Mouse (Mus musculus) ES-E14 (cell line): Measurements from ENCODE around the gene Pbld2. TPM values are rescaled to one million over a fixed set of nuclear protein-coding genes. Genes with fewer than 3 reads are reported as not detected.

ENCODE experiments used
- DNase-seq: peaks from one replicate; pipeline ENCODE4 v3.0.0-alpha.2; 2013; ENCODE audit warnings: low read depth, low spot score
- H3K27ac ChIP-seq: 2 replicates; pipeline ENCODE4 v1.5.1; 2012; ENCODE audit warnings: low read depth, mild to moderate bottlenecking, low read length, moderate library complexity, mixed read lengths; ENCODE audit not compliant: poor library complexity, insufficient read depth, severe bottlenecking
- H3K36me3 ChIP-seq: 2 replicates; pipeline ENCODE4 v1.6.1; 2012; ENCODE audit warnings: mild to moderate bottlenecking, low read length, moderate library complexity, mixed read lengths; ENCODE audit not compliant: control insufficient read depth, poor library complexity, insufficient read depth, severe bottlenecking
- H3K4me1 ChIP-seq, 2 experiments: fragments of 150-350 bp in 1 of 2; sonication (generic) in 1 of 2; 2 replicates each; pipeline ENCODE4 v1.6.1; 2012; ENCODE audit warnings: low read length in 2 of 2, mild to moderate bottlenecking in 1 of 2, mixed read lengths in 1 of 2; ENCODE audit not compliant: control insufficient read depth in 2 of 2, insufficient read depth in 2 of 2, poor library complexity in 1 of 2
- H3K4me3 ChIP-seq, 2 experiments: fragments of 150-350 bp in 1 of 2; sonication (generic) in 1 of 2; 2 replicates each; pipeline ENCODE4 v1.5.1; 2012; ENCODE audit warnings: low read length in 2 of 2, low read depth in 1 of 2, mild to moderate bottlenecking in 1 of 2, mixed read lengths in 1 of 2; ENCODE audit not compliant: insufficient read depth in 1 of 2, poor library complexity in 1 of 2, severe bottlenecking in 1 of 2
- H3K9ac ChIP-seq: 2 replicates; pipeline ENCODE4 v1.6.1; 2012; ENCODE audit warnings: low read depth, mild to moderate bottlenecking, low read length, mixed read lengths; ENCODE audit not compliant: poor library complexity, insufficient read depth, severe bottlenecking
- H3K9me3 ChIP-seq: fragments of 150-350 bp; sonication (generic); 2 replicates; pipeline ENCODE4 v1.6.1; 2012; ENCODE audit warnings: low read depth, mild to moderate bottlenecking, low read length; ENCODE audit not compliant: control insufficient read depth, insufficient read depth
- CHD2 ChIP-seq: IDR thresholded peaks from 2 replicates; pipeline ENCODE4 v1.6.1; 2014; ENCODE audit warnings: mild to moderate bottlenecking, low read depth, low read length, inconsistent platforms
- HCFC1 ChIP-seq: IDR thresholded peaks from 2 replicates; pipeline ENCODE4 v1.6.1; 2012; ENCODE audit warnings: low read length, inconsistent platforms, borderline replicate concordance; ENCODE audit not compliant: insufficient read depth
- MAFK ChIP-seq: IDR thresholded peaks from 2 replicates; pipeline ENCODE4 v1.6.1; 2014; ENCODE audit warnings: mild to moderate bottlenecking, low read depth, low read length, inconsistent platforms; ENCODE audit not compliant: insufficient read depth
- ZC3H11A ChIP-seq: IDR thresholded peaks from 2 replicates; pipeline ENCODE4 v1.6.1; 2012; ENCODE audit warnings: low read depth, mild to moderate bottlenecking, inconsistent platforms, low read length, borderline replicate concordance
- ZNF384 ChIP-seq: IDR thresholded peaks from 2 replicates; pipeline ENCODE4 v1.6.1; 2012; ENCODE audit warnings: low read depth, low read length, inconsistent platforms
- in situ Hi-C, 2 experiments: fragments of 600-800 bp; cut with MboI; formaldehyde crosslinking; loops; one replicate each; pipeline ENCODE4 v1.15.1; 2025; ENCODE audit warnings: low sequenced_read_pairs in 2 of 2, inconsistent platforms in 1 of 2; ENCODE audit not compliant: unreplicated experiment in 2 of 2
- total RNA-seq: library from RNA; depleted of rRNA; stranded (reverse); fragments of 300-350 nt; gene quantifications from 2 replicates; pipeline ENCODE4 v1.2.3, GENCODE M21; 2012

Gene Pbld2
- total RNA-seq, 1 experiment = 0.58 TPM

- Histone ChIP-seq H3K4me1 (no peaks in the 10 kb centered on the region), H3K27ac (no peak overlapping the region), H3K4me3 (no peak overlapping the region), H3K9me3 (no peaks in the 10 kb centered on the region), H3K36me3 (peaks cover 37% of the 10 kb centered on the region), H3K9ac (no peak overlapping the region)
- TF ChIP-seq CHD2 (no peak), ZC3H11A (no peak), HCFC1 (no peak), ZNF384 (no peak), MAFK (no peak)
- in situ Hi-C loops = no loop called here
- no peak for DNase-seq
Observed at GRCm38 (mm10) chr10:63003252-63003651, 20.9 kb upstream of the Pbld2 start.

- H3K9ac ChIP-seq = no peak overlapping the region
- TF ChIP-seq ZC3H11A = no peak
- TF ChIP-seq ZNF384 = no peak
- no peak for TF ChIP-seq MAFK
- no peak for TF ChIP-seq CHD2
- TF ChIP-seq HCFC1 = no peak
- H3K4me3 ChIP-seq = no peak overlapping the region
- no peaks in the 10 kb centered on the region for H3K9me3 ChIP-seq
- in situ Hi-C loops = no loop called here
- no peaks in the 10 kb centered on the region for H3K4me1 ChIP-seq
- peaks cover 40% of the 10 kb centered on the region for H3K36me3 ChIP-seq
- no peak overlapping the region for H3K27ac ChIP-seq
- no peak for DNase-seq
Observed at GRCm38 (mm10) chr10:63004556-63004955, 19.6 kb upstream of the Pbld2 start.

GRCm38 (mm10) chr10:63008193-63008592 is 15.9 kb upstream of the Pbld2 start:
- peaks cover 34% of the 10 kb centered on the region for H3K36me3 ChIP-seq
- in situ Hi-C loops = no loop called here
- TF ChIP-seq CHD2 = no peak
- no peak for TF ChIP-seq HCFC1
- no peak for TF ChIP-seq MAFK
- no peak for TF ChIP-seq ZNF384
- no peak for TF ChIP-seq ZC3H11A
- H3K4me3 ChIP-seq = no peak overlapping the region
- no peak overlapping the region for H3K27ac ChIP-seq
- DNase-seq = no peak
- no peaks in the 10 kb centered on the region for H3K9me3 ChIP-seq
- no peaks in the 10 kb centered on the region for H3K4me1 ChIP-seq
- H3K9ac ChIP-seq = no peak overlapping the region

GRCm38 (mm10) chr10:63010268-63010667 is 13.8 kb upstream of the Pbld2 start:
- DNase-seq = no peak
- in situ Hi-C loops = no loop called here
- Histone ChIP-seq H3K27ac (no peak overlapping the region), H3K9me3 (no peaks in the 10 kb centered on the region), H3K9ac (no peak overlapping the region), H3K4me3 (no peak overlapping the region), H3K4me1 (no peaks in the 10 kb centered on the region), H3K36me3 (peaks cover 29% of the 10 kb centered on the region)
- TF ChIP-seq HCFC1 (no peak), ZC3H11A (no peak), ZNF384 (no peak), CHD2 (no peak), MAFK (no peak)

GRCm38 (mm10) chr10:63011556-63011955 is 12.6 kb upstream of the Pbld2 start:
- Histone ChIP-seq H3K27ac (no peak overlapping the region), H3K9ac (no peak overlapping the region), H3K9me3 (no peaks in the 10 kb centered on the region), H3K4me3 (no peak overlapping the region), H3K36me3 (peaks cover 35% of the 10 kb centered on the region), H3K4me1 (no peaks in the 10 kb centered on the region)
- in situ Hi-C loops = no loop called here
- no peak for DNase-seq
- no peak for TF ChIP-seq CHD2
- no peak for TF ChIP-seq HCFC1
- no peak for TF ChIP-seq ZNF384
